Mouse (Mus musculus) heart, postnatal 0 days (tissue): ENCODE results near the gene Gorasp1.

Source experiments
- CTCF ChIP-seq: IDR thresholded peaks from 2 replicates; pipeline ENCODE4 v1.5.1; 2016; ENCODE audit warnings: antibody characterized with exemption, control low read depth, low read depth
- EP300 ChIP-seq: IDR thresholded peaks from 2 replicates; pipeline ENCODE4 v1.6.1; 2016; ENCODE audit warnings: antibody characterized with exemption, low read depth

GRCm38 (mm10) chr9:119962216-119962615, 24.9 kb upstream of the Gorasp1 start:
- TF ChIP-seq CTCF (no peak), EP300 (no peak)
